Mouse (Mus musculus) limb, embryonic 11.5 days (tissue): ENCODE measurements around the gene Rgn. TPM values are rescaled to one million over a fixed set of nuclear protein-coding genes. Genes with fewer than 3 reads are reported as not detected.

ENCODE experiments used
- polyA plus RNA-seq: library from polyadenylated mRNA; unstranded; fragments of >200 nt; fragmentation: Nextera tagmentation; extraction: Ambion mirVana; gene quantifications from 2 replicates; pipeline ENCODE4 v1.2.1, GENCODE M21; 2014

The Rgn gene
- polyA plus RNA-seq, 1 experiment from 2014 or later: not detected

Other genes starting within 250 kb of the Rgn start
- gene Rp2, start 185.3 kb upstream of the Rgn start, polyA plus RNA-seq: 19.4 and 21.6 TPM in 2 replicates
- gene Jade3, start 124.1 kb upstream of the Rgn start, polyA plus RNA-seq: 12.4 TPM in 2 replicates
- 80.1 and 82.6 TPM in 2 replicates for gene Rbm10, start 67.7 kb downstream of the Rgn start, polyA plus RNA-seq
- 189 and 200 TPM in 2 replicates for gene Ndufb11, start 67.8 kb downstream of the Rgn start, polyA plus RNA-seq
- 206 and 218 TPM in 2 replicates for gene Uba1, start 108.5 kb downstream of the Rgn start, polyA plus RNA-seq
- 97.3 and 106 TPM in 2 replicates for gene Cdk16, start 138.2 kb downstream of the Rgn start, polyA plus RNA-seq
- 49.6 and 51.0 TPM in 2 replicates for gene Usp11, start 154.1 kb downstream of the Rgn start, polyA plus RNA-seq
- gene Araf, start 248.0 kb downstream of the Rgn start, polyA plus RNA-seq: 69.8 and 75.0 TPM in 2 replicates